In genomic region chr19:58674644-58675043, GRCm38 (mm10) we compare ENCODE assay signal across 17 mouse cellular contexts. TPM values are rescaled to one million over a fixed set of nuclear protein-coding genes. Genes with fewer than 3 reads are reported as not detected.
DNase-seq lines count a peak whose midpoint lies in the region; ATAC-seq and TF ChIP-seq lines count a peak whose summit lies in the region.
"Had no signal": no experiment of that assay in that cellular context is flagged by ENCODE, and none has a peak within 500 bp of the region (broad histone marks: within the 10 kb centered on the region; RNA-seq: fewer than 3 reads in every experiment).

No protein-coding gene starts in this region.

- H3K36me3 ChIP-seq in forebrain, embryonic 14.5 days (ENCODE audit: control insufficient read depth, insufficient read depth, low read length), result no peaks in the 10 kb centered on the region
- no peaks in the 10 kb centered on the region for H3K36me3 ChIP-seq in forebrain, embryonic 10.5 days (replicated peaks)
- H3K36me3 ChIP-seq in kidney, postnatal 0 days (ENCODE audit: insufficient read depth, low read length), result no peaks in the 10 kb centered on the region
- no peaks in the 10 kb centered on the region for H3K36me3 ChIP-seq in kidney, embryonic 14.5 days (ENCODE audit: control insufficient read depth, insufficient read depth, low read length)
- H3K36me3 ChIP-seq in stomach, postnatal 0 days (ENCODE audit: control insufficient read depth, insufficient read depth, low read length), result no peaks in the 10 kb centered on the region
- H3K36me3 ChIP-seq: hindbrain, embryonic 15.5 days; liver, embryonic 12.5 days had no signal

- no peak for TF ChIP-seq CTCF in kidney, postnatal 0 days (IDR thresholded peaks at IDR 0.05; ENCODE audit: low read depth)
- no peak for TF ChIP-seq CTCF in stomach, postnatal 0 days (IDR thresholded peaks at IDR 0.05; ENCODE audit: low read depth)

- peak; percentile 76 for DNase-seq in forebrain, embryonic 14.5 days (ENCODE audit: low spot score)
- DNase-seq in forebrain, embryonic 10.5 days (ENCODE audit: extremely low spot score, low spot score), result no peak
- peak; percentile 40 for DNase-seq in kidney, postnatal 0 days (ENCODE audit: low spot score)
- DNase-seq in retina, adult 2 months (ENCODE audit: low read depth, low spot score), result peak; percentile 6
- DNase-seq in retina, postnatal 1 day, result no peak
- DNase-seq in stomach, postnatal 0 days (ENCODE audit: low spot score), result peak; percentile 23
- DNase-seq: lung, postnatal 4 days; thymus, adult 18-20 months had no signal

- H3K27ac ChIP-seq in forebrain, embryonic 14.5 days (ENCODE audit: low read depth, low read length), result no peak overlapping the region
- no peak overlapping the region for H3K27ac ChIP-seq in forebrain, embryonic 10.5 days
- no peak overlapping the region for H3K27ac ChIP-seq in kidney, postnatal 0 days
- no peak overlapping the region for H3K27ac ChIP-seq in kidney, embryonic 14.5 days (ENCODE audit: low read depth, low read length)
- no peak overlapping the region for H3K27ac ChIP-seq in stomach, postnatal 0 days (replicated peaks)
- H3K27ac ChIP-seq: hindbrain, embryonic 15.5 days; liver, embryonic 12.5 days had no signal

- H3K4me3 ChIP-seq in forebrain, embryonic 14.5 days (ENCODE audit: low read depth, low read length), result no peak overlapping the region
- H3K4me3 ChIP-seq in forebrain, embryonic 10.5 days, result no peak overlapping the region
- H3K4me3 ChIP-seq in kidney, postnatal 0 days (replicated peaks; ENCODE audit: low read depth, low read length), result no peak overlapping the region
- H3K4me3 ChIP-seq in kidney, embryonic 14.5 days (ENCODE audit: low read length), result no peak overlapping the region
- H3K4me3 ChIP-seq in stomach, postnatal 0 days (ENCODE audit: low read depth, low read length), result no peak overlapping the region
- H3K4me3 ChIP-seq: hindbrain, embryonic 15.5 days; liver, embryonic 12.5 days had no signal

- ATAC-seq in forebrain, embryonic 14.5 days, result peak; percentile 52
- no peak for ATAC-seq in kidney, postnatal 0 days (replicated peaks; ENCODE audit: low FRiP score, low read depth)
- ATAC-seq in kidney, embryonic 14.5 days (ENCODE audit: low FRiP score, low TSS enrichment), result no peak
- ATAC-seq in stomach, postnatal 0 days (ENCODE audit: low FRiP score, low TSS enrichment), result no peak; the same call in 1 of the 2 replicates
- no peak for ATAC-seq in erythroblast, adult 5-6 weeks (replicated peaks; ENCODE audit: low FRiP score, poor library complexity, severe bottlenecking)
- ATAC-seq: CD4-positive, CD25-positive, alpha-beta regulatory T cell, adult 4 months; liver, embryonic 12.5 days had no signal

- 7% methylated on average over 2 of the region's 2 CpGs for WGBS in forebrain, embryonic 14.5 days
- 69% methylated on average over 2 of the region's 2 CpGs for WGBS in forebrain, embryonic 10.5 days
- WGBS in kidney, postnatal 0 days, result 17% methylated on average over 2 of the region's 2 CpGs
- WGBS in kidney, embryonic 14.5 days, result 42% methylated on average over 2 of the region's 2 CpGs
- 18% methylated on average over 2 of the region's 2 CpGs for WGBS in stomach, postnatal 0 days

- H3K9me3 ChIP-seq in forebrain, embryonic 14.5 days (replicated peaks; ENCODE audit: control insufficient read depth, low read length), result no peaks in the 10 kb centered on the region
- H3K9me3 ChIP-seq in forebrain, embryonic 10.5 days, result no peaks in the 10 kb centered on the region
- no peaks in the 10 kb centered on the region for H3K9me3 ChIP-seq in kidney, postnatal 0 days (replicated peaks; ENCODE audit: low read length)
- H3K9me3 ChIP-seq in kidney, embryonic 14.5 days (ENCODE audit: control insufficient read depth, low read length), result no peaks in the 10 kb centered on the region
- no peaks in the 10 kb centered on the region for H3K9me3 ChIP-seq in stomach, postnatal 0 days (ENCODE audit: control insufficient read depth, low read length)
- H3K9me3 ChIP-seq: hindbrain, embryonic 15.5 days; liver, embryonic 12.5 days had no signal

- H3K27me3 ChIP-seq in forebrain, embryonic 14.5 days (replicated peaks; ENCODE audit: control insufficient read depth, insufficient read depth, low read length), result no peaks in the 10 kb centered on the region
- H3K27me3 ChIP-seq in forebrain, embryonic 10.5 days (ENCODE audit: poor library complexity, severe bottlenecking), result no peaks in the 10 kb centered on the region
- H3K27me3 ChIP-seq in kidney, postnatal 0 days (ENCODE audit: insufficient read depth, low read length), result no peaks in the 10 kb centered on the region
- no peaks in the 10 kb centered on the region for H3K27me3 ChIP-seq in kidney, embryonic 14.5 days (ENCODE audit: control insufficient read depth, insufficient read depth, low read length)
- no peaks in the 10 kb centered on the region for H3K27me3 ChIP-seq in stomach, postnatal 0 days (ENCODE audit: control insufficient read depth, insufficient read depth, low read length)
- H3K27me3 ChIP-seq: hindbrain, embryonic 15.5 days; liver, embryonic 12.5 days had no signal

- no peak for TF ChIP-seq EP300 in stomach, postnatal 0 days (optimal IDR thresholded peaks at IDR 0.05)

- no peaks in the 10 kb centered on the region; the same call in 1 of the 2 replicates for H3K4me1 ChIP-seq in forebrain, embryonic 14.5 days (ENCODE audit: control insufficient read depth, insufficient read depth, low read length)
- peaks cover 9% of the 10 kb centered on the region for H3K4me1 ChIP-seq in forebrain, embryonic 10.5 days
- H3K4me1 ChIP-seq in kidney, postnatal 0 days (replicated peaks; ENCODE audit: insufficient read depth, low read length), result no peaks in the 10 kb centered on the region
- H3K4me1 ChIP-seq in kidney, embryonic 14.5 days (ENCODE audit: control insufficient read depth, insufficient read depth, low read length), result no peaks in the 10 kb centered on the region
- H3K4me1 ChIP-seq in stomach, postnatal 0 days (replicated peaks; ENCODE audit: control insufficient read depth, insufficient read depth), result no peaks in the 10 kb centered on the region
- H3K4me1 ChIP-seq: liver, embryonic 12.5 days had no signal

- H3K9ac ChIP-seq in forebrain, embryonic 14.5 days (ENCODE audit: low read length), result no peak overlapping the region
- H3K9ac ChIP-seq in kidney, postnatal 0 days (ENCODE audit: low read depth, low read length), result no peak overlapping the region
- H3K9ac ChIP-seq in kidney, embryonic 14.5 days (ENCODE audit: low read depth, low read length), result no peak overlapping the region
- H3K9ac ChIP-seq in stomach, postnatal 0 days (ENCODE audit: low read length), result no peak overlapping the region
- H3K9ac ChIP-seq: hindbrain, embryonic 15.5 days; liver, embryonic 12.5 days had no signal

- no peak overlapping the region for H3K4me2 ChIP-seq in forebrain, embryonic 14.5 days (ENCODE audit: low read length)
- H3K4me2 ChIP-seq in kidney, postnatal 0 days (ENCODE audit: low read length), result no peak overlapping the region
- no peak overlapping the region for H3K4me2 ChIP-seq in kidney, embryonic 14.5 days (replicated peaks; ENCODE audit: low read depth, low read length)
- H3K4me2 ChIP-seq in stomach, postnatal 0 days (replicated peaks; ENCODE audit: low read depth), result no peak overlapping the region
- H3K4me2 ChIP-seq: hindbrain, embryonic 15.5 days; liver, embryonic 12.5 days had no signal

RNA-seq across cellular contexts. Expression of gene Pnlip, which starts 22.3 kb away (rescaled TPM):
- polyA plus RNA-seq in forebrain, embryonic 14.5 days (2014; fragmentation: Nextera tagmentation; extraction: Ambion mirVana), result 0.46 and 0.64 TPM in 2 replicates
- not detected in 2 replicates for polyA plus RNA-seq in forebrain, embryonic 10.5 days (2016; fragmentation: Nextera tagmentation; extraction: Ambion mirVana)
- not detected in 2 replicates for polyA plus RNA-seq in kidney, postnatal 0 days (2015; fragmentation: Nextera tagmentation; extraction: Ambion mirVana)
- polyA plus RNA-seq in kidney, embryonic 14.5 days (2014; fragmentation: Nextera tagmentation; extraction: Ambion mirVana), result not detected in 2 replicates
- 0.11 and 0.24 TPM in 2 replicates for polyA plus RNA-seq in stomach, postnatal 0 days (2015; fragmentation: Nextera tagmentation; extraction: Ambion mirVana)
- total RNA-seq in erythroblast, adult 5-6 weeks (2015; ENCODE audit: low replicate concordance), result not detected in 2 replicates
- total RNA-seq in erythroblast, adult 5-6 weeks (2017; ENCODE audit: low replicate concordance), result not detected in 2 replicates
- total RNA-seq: common myeloid progenitor, adult 5-6 weeks; heart, adult 18-20 months; neutrophil, adult 5-6 weeks had no signal
- polyA plus RNA-seq: CD4-positive, CD25-positive, alpha-beta regulatory T cell, adult 4 months had no signal

RNA-seq across cellular contexts. Expression of gene Pnliprp1, which starts 54.0 kb away (rescaled TPM):
- 0.67 and 0.69 TPM in 2 replicates for polyA plus RNA-seq in forebrain, embryonic 14.5 days (2014; fragmentation: Nextera tagmentation; extraction: Ambion mirVana)
- not detected in 2 replicates for polyA plus RNA-seq in forebrain, embryonic 10.5 days (2016; fragmentation: Nextera tagmentation; extraction: Ambion mirVana)
- polyA plus RNA-seq in kidney, postnatal 0 days (2015; fragmentation: Nextera tagmentation; extraction: Ambion mirVana), result not detected in 2 replicates
- polyA plus RNA-seq in kidney, embryonic 14.5 days (2014; fragmentation: Nextera tagmentation; extraction: Ambion mirVana), result 0.53 and 0.87 TPM in 2 replicates
- 10.3 and 11.8 TPM in 2 replicates for polyA plus RNA-seq in stomach, postnatal 0 days (2015; fragmentation: Nextera tagmentation; extraction: Ambion mirVana)
- not detected in 2 replicates for total RNA-seq in erythroblast, adult 5-6 weeks (2015; ENCODE audit: low replicate concordance)
- total RNA-seq in erythroblast, adult 5-6 weeks (2017; ENCODE audit: low replicate concordance), result not detected in 2 replicates
- total RNA-seq: common myeloid progenitor, adult 5-6 weeks; layer of hippocampus, adult 18-20 months; neutrophil, adult 5-6 weeks had no signal
- polyA plus RNA-seq: CD4-positive, CD25-positive, alpha-beta regulatory T cell, adult 4 months had no signal

Comparison
In these comparisons a context has a peak if more than half of its experiments do, and no peak if none do; other contexts are left out.
1. DNase-seq: peak in forebrain, embryonic 14.5 days (single experiment), kidney, postnatal 0 days (single experiment), retina, adult 2 months (single experiment) and stomach, postnatal 0 days (single experiment); none in forebrain, embryonic 10.5 days (single experiment) and retina, postnatal 1 day (single experiment).